Comparison of ENCODE assay signal across 14 mouse cellular contexts in genomic region chr5:118123096-118123495, GRCm38 (mm10). TPM values are rescaled to one million over a fixed set of nuclear protein-coding genes. Genes with fewer than 3 reads are reported as not detected.
DNase-seq lines count a peak whose midpoint lies in the region; ATAC-seq and TF ChIP-seq lines count a peak whose summit lies in the region.
"Had no signal": no experiment of that assay in that cellular context is flagged by ENCODE, and none has a peak within 500 bp of the region (broad histone marks: within the 10 kb centered on the region; RNA-seq: fewer than 3 reads in every experiment).

No protein-coding gene starts in this region.

- H3K9ac ChIP-seq in forebrain, embryonic 14.5 days (ENCODE audit: low read length) = no peak overlapping the region
- H3K9ac ChIP-seq in midbrain, embryonic 14.5 days (replicated peaks; ENCODE audit: low read length) = no peak overlapping the region
- H3K9ac ChIP-seq: lung, embryonic 15.5 days had no signal

- H3K9me3 ChIP-seq in heart, embryonic 10.5 days = no peaks in the 10 kb centered on the region
- H3K9me3 ChIP-seq in forebrain, embryonic 14.5 days (replicated peaks; ENCODE audit: control insufficient read depth, low read length) = no peaks in the 10 kb centered on the region
- H3K9me3 ChIP-seq in midbrain, embryonic 14.5 days (ENCODE audit: control insufficient read depth, low read length) = no peaks in the 10 kb centered on the region
- H3K9me3 ChIP-seq: lung, embryonic 15.5 days had no signal

- no peak for ATAC-seq in forebrain, embryonic 14.5 days
- ATAC-seq in midbrain, embryonic 14.5 days (ENCODE audit: low FRiP score, low TSS enrichment) = no peak

- no peak overlapping the region for H3K4me2 ChIP-seq in forebrain, embryonic 14.5 days (ENCODE audit: low read length)
- no peak overlapping the region for H3K4me2 ChIP-seq in midbrain, embryonic 14.5 days (ENCODE audit: low read length)
- H3K4me2 ChIP-seq: heart, embryonic 11.5 days; lung, embryonic 15.5 days had no signal

- H3K27me3 ChIP-seq in heart, embryonic 10.5 days (ENCODE audit: insufficient read depth, poor library complexity, severe bottlenecking) = no peaks in the 10 kb centered on the region
- no peaks in the 10 kb centered on the region for H3K27me3 ChIP-seq in forebrain, embryonic 14.5 days (replicated peaks; ENCODE audit: control insufficient read depth, insufficient read depth, low read length)
- no peaks in the 10 kb centered on the region for H3K27me3 ChIP-seq in midbrain, embryonic 14.5 days (ENCODE audit: control insufficient read depth, insufficient read depth, low read length)
- H3K27me3 ChIP-seq: lung, embryonic 15.5 days had no signal

- peaks cover 74% of the 10 kb centered on the region for H3K4me1 ChIP-seq in heart, embryonic 10.5 days
- H3K4me1 ChIP-seq in cortical plate, adult 2 months (ENCODE audit: control insufficient read depth, insufficient read depth, low read length) = peaks cover 9% of the 10 kb centered on the region
- H3K4me1 ChIP-seq in forebrain, embryonic 14.5 days (ENCODE audit: control insufficient read depth, insufficient read depth, low read length) = 0 out of 2 replicates have a peak, but pooled peaks cover 2% of the 10 kb centered on the region
- H3K4me1 ChIP-seq in midbrain, embryonic 14.5 days (ENCODE audit: control insufficient read depth, insufficient read depth, low read length) = peaks cover 7% of the 10 kb centered on the region; the same call in 1 of the 2 replicates
- H3K4me1 ChIP-seq: lung, embryonic 15.5 days had no signal

- 48% methylated on average over 10 of the region's 10 CpGs for WGBS in heart, embryonic 10.5 days
- 40% methylated on average over 10 of the region's 10 CpGs for WGBS in forebrain, embryonic 14.5 days
- 50% methylated on average over 10 of the region's 10 CpGs for WGBS in midbrain, embryonic 14.5 days

- 0 out of 2 replicates have a peak overlapping the region, but pooled peaks have one; percentile 23 for H3K27ac ChIP-seq in heart, embryonic 10.5 days
- H3K27ac ChIP-seq in cortical plate, adult 2 months (ENCODE audit: insufficient read depth, low read length) = peak overlapping the region; percentile 30; the same call in 1 of the 2 replicates
- 0 out of 2 replicates have a peak overlapping the region, but pooled peaks have one; percentile 6 for H3K27ac ChIP-seq in forebrain, embryonic 14.5 days (ENCODE audit: low read depth, low read length)
- peak overlapping the region; percentile 50; the same call in 1 of the 2 replicates for H3K27ac ChIP-seq in midbrain, embryonic 14.5 days (replicated peaks; ENCODE audit: low read depth, low read length)
- H3K27ac ChIP-seq: lung, embryonic 15.5 days had no signal

- peaks cover 35% of the 10 kb centered on the region for H3K36me3 ChIP-seq in heart, embryonic 10.5 days
- peaks cover 37% of the 10 kb centered on the region for H3K36me3 ChIP-seq in forebrain, embryonic 14.5 days (ENCODE audit: control insufficient read depth, insufficient read depth, low read length)
- H3K36me3 ChIP-seq in midbrain, embryonic 14.5 days (ENCODE audit: control insufficient read depth, insufficient read depth, low read length) = peaks cover 34% of the 10 kb centered on the region

- H3K4me3 ChIP-seq in heart, embryonic 10.5 days = no peak overlapping the region
- no peak overlapping the region for H3K4me3 ChIP-seq in cortical plate, adult 2 months (ENCODE audit: insufficient read depth, low read length)
- no peak overlapping the region for H3K4me3 ChIP-seq in forebrain, embryonic 14.5 days (ENCODE audit: low read depth, low read length)
- H3K4me3 ChIP-seq in midbrain, embryonic 14.5 days (replicated peaks; ENCODE audit: low read depth, low read length) = no peak overlapping the region
- H3K4me3 ChIP-seq: lung, embryonic 15.5 days had no signal

- no peak for TF ChIP-seq POLR2A in cortical plate, adult 2 months (IDR thresholded peaks at IDR 0.05; ENCODE audit: extremely low read depth, insufficient read depth, low read length)

- no peak for TF ChIP-seq CTCF in cortical plate, adult 2 months (IDR thresholded peaks at IDR 0.05; ENCODE audit: extremely low read depth, insufficient read depth, low read length)

- no peak for DNase-seq in heart, embryonic 10.5 days (ENCODE audit: low spot score)
- no peak for DNase-seq in heart, adult 9 months (ENCODE audit: low spot score in 2 of 2)
- no peak for DNase-seq in forebrain, embryonic 14.5 days (ENCODE audit: low spot score)
- DNase-seq in midbrain, embryonic 14.5 days = no peak
- DNase-seq in adrenal gland, postnatal 4 days (ENCODE audit: low spot score in 2 of 2) = no peak
- no peak for DNase-seq in cerebellum, postnatal 10 days
- DNase-seq in heart, postnatal 4 days = no peak
- DNase-seq: adrenal gland, postnatal 14 days; cerebellum, adult 11 months had no signal

RNA-seq across cellular contexts. Expression of gene Fbxw8, which starts 32.2 kb away (rescaled TPM):
- polyA plus RNA-seq in heart, embryonic 10.5 days (2016; fragmentation: Nextera tagmentation; extraction: Ambion mirVana) = 29.4 and 31.2 TPM in 2 replicates
- 31.8 and 31.9 TPM in 2 replicates for polyA plus RNA-seq in cortical plate, adult 2 months (2012; rRNA removed)
- polyA plus RNA-seq in forebrain, embryonic 14.5 days (2014; fragmentation: Nextera tagmentation; extraction: Ambion mirVana) = 17.1 and 19.5 TPM in 2 replicates
- polyA plus RNA-seq in midbrain, embryonic 14.5 days (2014; fragmentation: Nextera tagmentation; extraction: Ambion mirVana) = 21.4 and 21.6 TPM in 2 replicates
- total RNA-seq in adrenal gland, postnatal 4 days (2021) = 10 to 100 TPM; 53.7 to 62.5 TPM
- 10 to 100 TPM; 54.9 to 61.1 TPM for total RNA-seq in heart, postnatal 4 days (2021)

RNA-seq across cellular contexts. Expression of gene Hrk, which starts 41.4 kb away (rescaled TPM):
- polyA plus RNA-seq in heart, embryonic 10.5 days (2016; fragmentation: Nextera tagmentation; extraction: Ambion mirVana) = not detected in 2 replicates
- 15.5 and 16.9 TPM in 2 replicates for polyA plus RNA-seq in cortical plate, adult 2 months (2012; rRNA removed)
- polyA plus RNA-seq in forebrain, embryonic 14.5 days (2014; fragmentation: Nextera tagmentation; extraction: Ambion mirVana) = 1.1 and 1.7 TPM in 2 replicates
- polyA plus RNA-seq in midbrain, embryonic 14.5 days (2014; fragmentation: Nextera tagmentation; extraction: Ambion mirVana) = 1.4 and 2.9 TPM in 2 replicates
- 1 to 10 TPM; 1.3 to 1.5 TPM for total RNA-seq in adrenal gland, postnatal 4 days (2021)
- under 1 TPM; 0.09 to 0.31 TPM for total RNA-seq in heart, postnatal 4 days (2021)
- total RNA-seq: monocyte, adult 5-6 weeks had no signal
- polyA plus RNA-seq: heart, embryonic 11.5 days; spleen, adult 2 months had no signal
